Mouse (Mus musculus) neutrophil, adult 59 days (primary cell): ENCODE data around the gene Zfp458. TPM values are rescaled to one million over a fixed set of nuclear protein-coding genes. Genes with fewer than 3 reads are reported as not detected.

Source experiments
- total RNA-seq, 2 experiments: library from RNA; stranded (reverse); gene quantifications; 1 replicate in 1 of 2; 2 replicates in 1 of 2; pipeline ENCODE4 v1.2.4; 2023

Gene Zfp458
- total RNA-seq = 1 to 10 TPM; 1.4 to 1.5 TPM

DNA sequence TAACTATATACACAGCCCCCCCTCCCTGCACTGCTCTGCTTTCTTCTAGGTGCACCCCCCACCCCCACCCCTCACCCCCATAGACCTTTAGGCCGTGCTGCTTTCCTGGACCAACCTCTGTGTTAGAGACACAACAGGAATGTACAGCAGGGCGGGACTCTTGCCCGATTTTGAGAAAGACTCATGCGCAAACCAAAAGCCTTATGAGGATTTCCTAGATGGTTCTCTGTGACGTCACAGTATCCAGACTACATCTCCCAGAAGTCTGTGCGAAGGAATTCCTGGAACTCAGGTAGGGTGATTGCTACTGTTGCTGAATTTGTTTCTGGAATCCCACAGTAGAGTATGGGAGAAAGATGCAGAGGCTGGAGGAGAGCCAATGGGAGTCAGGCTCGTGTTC is at the start of gene Zfp458:
Gene Zfp458, minus strand, starts transcription at position 153 of the 400 bp plus-strand sequence.

GRCm38 (mm10) chr13:67305822-67306672 is 27.8 kb upstream of the Zfp458 start, which contains the start of gene Zfp457:
TSS of gene Zfp457 (minus strand) at chr13:67306485.

Other genes starting within 250 kb of the Zfp458 start
- 1 to 10 TPM; 1.5 to 1.7 TPM for gene Zfp712, start 217.3 kb downstream of the Zfp458 start, total RNA-seq
- not detected for gene Zfp708, start 180.5 kb downstream of the Zfp458 start, total RNA-seq
- 1 to 10 TPM; 1.1 to 1.8 TPM for gene Gm28557, start 169.9 kb downstream of the Zfp458 start, total RNA-seq
- not detected for gene Rslcan18, start 162.2 kb downstream of the Zfp458 start, total RNA-seq
- 1 to 10 TPM; 1.8 to 1.9 TPM for gene Zfp759, start 156.8 kb downstream of the Zfp458 start, total RNA-seq
- gene Rsl1, start 105.3 kb downstream of the Zfp458 start, total RNA-seq = 1 to 10 TPM; 1.7 TPM
- gene Zfp455, start 84.0 kb downstream of the Zfp458 start, total RNA-seq = under 1 TPM; 0.64 to 0.93 TPM
- gene Zfp457, start 28.0 kb upstream of the Zfp458 start, total RNA-seq = under 1 TPM; 0.60 TPM
- gene Zfp595, start 54.1 kb upstream of the Zfp458 start, total RNA-seq = 1 to 10 TPM; 6.3 to 6.6 TPM
- gene Gm28044, start 82.1 kb upstream of the Zfp458 start, total RNA-seq = under 1 TPM in 1 of 2 experiments, not detected in 1; 0.88 TPM
- 1 to 10 TPM; 5.9 to 6.6 TPM for gene Zfp953, start 82.1 kb upstream of the Zfp458 start, total RNA-seq
- gene Gm28041, start 97.3 kb upstream of the Zfp458 start, total RNA-seq = 1 to 10 TPM in 1 of 2 experiments, not detected in 1; 3.5 TPM
- gene Zfp456, start 97.3 kb upstream of the Zfp458 start, total RNA-seq = 1 to 10 TPM in 1 of 2 experiments, under 1 TPM in 1; 0.84 to 1.8 TPM
- gene Zfp429, start 121.4 kb upstream of the Zfp458 start, total RNA-seq = 1 to 10 TPM; 2.4 to 5.7 TPM
- 1 to 10 TPM in 1 of 2 experiments, under 1 TPM in 1; 0.22 to 1.1 TPM for gene Zfp459, start 143.0 kb upstream of the Zfp458 start, total RNA-seq
- 1 to 10 TPM; 3.2 to 4.1 TPM for gene Zfp874a, start 173.2 kb upstream of the Zfp458 start, total RNA-seq
- gene Zfp874b, start 205.8 kb upstream of the Zfp458 start, total RNA-seq = 1 to 10 TPM; 5.7 to 6.2 TPM
- 1 to 10 TPM; 4.1 to 5.2 TPM for gene Zfp58, start 222.1 kb upstream of the Zfp458 start, total RNA-seq
- gene Gm26965, start 247.7 kb upstream of the Zfp458 start, total RNA-seq = not detected
- gene Zfp87, start 247.7 kb upstream of the Zfp458 start, total RNA-seq = 10 to 100 TPM; 12.9 to 15.0 TPM